Mouse (Mus musculus) spleen, postnatal 14 days (tissue): ENCODE results near the gene Elobl.
"Not testable (repeated sequence)": the region's sequence is repeated elsewhere in the genome, so short reads cannot be mapped to it uniquely, and the experiment has no call there.

Experiments used
- DNase-seq, 2 experiments: peaks; one replicate each; pipeline ENCODE4 v3.0.0; 2021 to 2022; ENCODE audit warnings: low spot score in 2 of 2

Gene Elobl

GRCm38 (mm10) chr11:88966881-88967361 is at the start of gene Elobl:
Elobl (minus strand) TSS chr11:88966931.
- DNase-seq = no peak

DNA sequence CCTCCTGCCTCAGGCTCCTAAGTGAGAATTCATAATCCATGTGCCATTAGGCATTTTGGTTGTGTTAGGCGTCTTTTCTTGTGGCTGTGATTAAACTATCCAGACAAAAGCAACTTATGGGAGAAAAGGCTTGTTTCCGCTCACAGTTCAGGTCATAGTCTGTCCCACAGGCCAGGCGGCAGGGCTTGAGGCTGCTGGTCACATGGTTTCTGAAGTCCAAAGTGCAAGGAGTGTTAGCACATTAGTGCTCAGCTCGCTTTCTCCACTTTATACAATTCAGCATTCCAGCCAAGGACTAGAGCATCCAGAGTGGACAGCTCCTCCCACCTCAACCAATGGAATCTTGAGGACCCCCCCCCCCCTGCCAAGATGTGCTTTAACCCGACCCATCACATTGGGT is 45.5 kb upstream of the Elobl start:
- no peak for DNase-seq

DNA sequence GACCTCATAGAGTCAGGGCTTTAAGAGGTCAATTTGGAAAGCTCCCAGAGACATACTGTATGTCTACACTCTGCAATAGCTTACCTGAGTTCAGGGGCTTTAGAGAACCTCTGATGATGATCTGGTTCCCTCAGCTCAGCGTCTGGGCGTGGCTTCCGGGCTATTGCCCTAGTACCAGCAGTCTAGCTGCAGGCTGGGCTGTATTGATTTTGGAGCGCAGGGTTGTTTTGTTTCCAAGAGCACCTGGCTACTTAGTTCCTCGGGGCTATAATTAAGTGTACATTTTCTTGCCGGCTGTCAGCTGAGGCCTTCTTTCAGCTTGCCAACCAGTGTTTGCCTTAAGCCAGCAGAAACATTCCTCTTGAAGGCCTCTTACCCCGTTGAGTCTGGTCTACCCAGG is 42.8 kb upstream of the Elobl start:
- DNase-seq = no peak

- no peak for DNase-seq
These were observed 42.3 kb upstream of the Elobl start for GRCm38 (mm10) chr11:89009066-89009465.

DNA sequence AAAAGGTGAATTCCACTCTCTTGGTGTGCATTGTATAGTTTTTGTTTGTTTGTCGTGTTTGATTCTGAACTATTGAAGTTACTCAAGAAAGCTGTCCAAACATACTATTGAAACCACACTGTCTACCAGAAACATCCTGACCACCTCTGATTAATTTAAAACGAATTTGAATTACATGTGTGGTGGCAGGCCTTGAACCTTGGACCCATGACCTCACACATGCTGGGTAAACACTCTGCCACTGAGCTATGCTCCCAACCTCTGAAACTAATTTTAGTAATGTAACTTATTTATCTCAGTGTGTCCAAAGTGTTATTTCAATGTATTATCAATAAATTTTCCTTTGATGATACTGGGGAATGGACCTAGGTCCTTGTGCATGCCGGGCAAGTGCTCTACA is 40.9 kb upstream of the Elobl start:
- no peak for DNase-seq

- no peak for DNase-seq
These were observed 39.7 kb upstream of the Elobl start for GRCm38 (mm10) chr11:89006404-89006803.

- no peak for DNase-seq
These were observed 38.7 kb upstream of the Elobl start for GRCm38 (mm10) chr11:89005473-89005872.

GRCm38 (mm10) chr11:89003726-89004125 is 37.0 kb upstream of the Elobl start:
- DNase-seq = no peak

DNA sequence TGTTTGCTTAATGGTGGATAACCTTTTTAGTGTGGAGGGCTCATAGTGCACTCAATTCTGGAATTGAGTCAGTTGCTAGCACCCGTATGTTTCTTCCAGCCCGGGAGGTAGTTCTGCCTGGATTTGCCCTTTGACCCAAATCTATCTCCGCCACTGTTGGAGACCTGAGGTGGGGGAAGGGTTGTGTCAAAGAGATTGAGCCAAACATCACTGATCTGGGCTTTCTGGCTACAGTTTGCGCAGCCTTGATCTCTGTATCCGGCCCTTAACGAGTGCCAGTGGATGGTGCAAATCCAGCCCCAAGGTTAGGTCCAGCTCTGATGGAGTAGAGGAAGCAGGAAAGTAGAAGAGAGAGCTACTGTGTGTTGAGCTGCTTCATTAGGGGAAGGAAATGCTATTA is 36.3 kb upstream of the Elobl start:
- DNase-seq = no peak

DNA sequence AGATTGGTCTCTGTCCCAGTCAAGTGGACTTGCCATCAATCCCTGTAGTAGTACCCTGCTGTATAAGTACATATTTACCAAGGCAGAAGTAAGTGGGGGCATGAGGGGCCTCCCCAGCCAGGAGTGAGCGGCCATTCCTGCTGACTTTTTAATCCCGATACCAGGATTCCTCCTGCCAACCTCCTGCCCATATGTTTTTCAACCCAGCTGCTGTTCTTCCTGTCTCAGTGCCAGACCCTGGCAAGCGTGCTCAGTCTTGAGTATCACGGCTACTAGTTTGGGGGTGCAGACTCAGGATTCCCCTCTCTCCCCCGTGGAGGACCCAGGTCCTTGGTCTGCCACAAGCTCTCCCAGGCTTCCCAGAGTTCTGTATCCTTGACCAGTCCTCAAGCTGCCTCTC is 35.9 kb upstream of the Elobl start:
- no peak for DNase-seq

GRCm38 (mm10) chr11:89002068-89002467 is 35.3 kb upstream of the Elobl start:
- no peak for DNase-seq

- DNase-seq = no peak
These were observed 34.8 kb upstream of the Elobl start for GRCm38 (mm10) chr11:89001569-89001968.

- DNase-seq = no peak
These were observed 33.7 kb upstream of the Elobl start for GRCm38 (mm10) chr11:89000527-89000819.

DNA sequence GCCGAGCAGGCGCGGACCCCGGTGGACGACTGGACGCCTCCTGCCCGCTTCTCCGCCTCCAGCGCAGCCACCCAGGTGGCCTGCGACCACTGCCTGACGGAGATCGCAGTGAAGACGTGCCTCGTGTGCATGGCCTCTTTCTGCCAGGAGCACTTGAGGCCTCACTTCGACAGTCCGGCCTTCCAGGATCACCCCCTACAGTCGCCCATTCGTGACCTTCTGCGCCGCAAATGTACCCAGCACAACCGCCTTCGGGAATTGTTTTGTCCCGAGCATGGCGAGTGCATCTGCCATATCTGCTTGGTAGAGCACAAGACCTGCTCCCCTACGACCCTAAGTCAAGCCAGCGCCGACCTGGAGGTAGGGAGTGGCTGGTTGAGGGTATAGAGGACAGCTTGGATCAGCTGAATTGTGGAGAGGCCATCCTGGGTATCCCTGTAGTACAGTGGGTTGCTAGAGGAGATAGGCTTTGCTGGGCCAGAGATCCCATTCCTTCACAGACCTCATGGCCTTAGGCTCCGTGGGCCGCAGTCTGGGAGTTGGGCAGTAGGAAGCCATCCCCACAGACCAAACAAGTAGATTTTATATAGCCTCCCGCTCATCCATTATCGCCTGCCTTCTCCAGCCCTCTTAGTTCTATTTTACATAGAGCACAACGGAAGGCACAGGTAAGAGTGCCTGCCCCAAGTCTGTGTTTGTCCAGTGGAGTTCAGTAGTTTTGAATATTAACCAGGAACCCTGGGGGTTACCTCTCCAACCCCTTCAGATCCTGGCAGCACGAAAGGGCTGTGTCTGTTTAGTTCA is 33.2 kb upstream of the Elobl start:
- no peak for DNase-seq

- peak; percentile 90 to 94 for DNase-seq
These were observed 32.4 kb upstream of the Elobl start, which contains the start of gene Trim25 for GRCm38 (mm10) chr11:88998974-88999722. Trim25 (plus strand) TSS chr11:88999376.

DNA sequence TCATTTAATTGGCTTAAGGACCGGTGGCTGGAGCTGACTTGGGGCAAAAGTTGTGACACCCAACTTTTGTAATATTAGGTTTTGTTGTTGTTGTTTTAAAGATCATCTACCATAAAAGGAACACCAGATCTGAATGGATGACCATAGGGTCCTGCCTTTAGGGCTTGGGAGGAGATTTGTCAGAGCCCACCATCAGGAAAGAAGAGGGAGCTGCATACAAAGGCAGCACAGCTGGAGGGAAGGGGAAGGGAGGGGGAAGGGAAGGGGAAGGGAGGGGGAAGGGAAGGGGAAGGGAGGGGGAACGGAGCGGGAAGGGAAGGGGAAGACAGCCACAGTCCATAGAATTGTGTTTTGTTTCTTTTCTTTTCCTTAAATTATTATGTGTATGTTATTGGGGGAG is 31.7 kb upstream of the Elobl start:
- no peak for DNase-seq

DNA sequence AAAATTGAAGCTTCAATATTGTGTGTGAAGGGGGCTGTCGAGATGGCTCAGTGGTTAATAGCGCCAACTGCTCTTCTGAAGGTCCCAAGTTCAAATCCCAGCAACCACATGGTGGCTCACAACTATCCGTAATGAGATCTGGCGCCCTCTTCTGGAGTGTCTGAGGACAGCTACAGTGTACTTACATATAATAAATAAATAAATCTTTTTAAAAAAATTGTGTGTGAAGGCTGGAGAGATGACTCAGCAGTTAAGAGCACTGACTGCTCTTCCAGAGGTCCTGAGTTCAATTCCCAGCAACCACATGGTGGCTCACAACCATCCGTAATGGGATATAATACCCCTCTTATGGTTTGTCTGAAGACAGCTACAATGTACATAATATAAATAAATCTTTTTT is 30.6 kb upstream of the Elobl start:
- not testable (repeated sequence) for DNase-seq

DNA sequence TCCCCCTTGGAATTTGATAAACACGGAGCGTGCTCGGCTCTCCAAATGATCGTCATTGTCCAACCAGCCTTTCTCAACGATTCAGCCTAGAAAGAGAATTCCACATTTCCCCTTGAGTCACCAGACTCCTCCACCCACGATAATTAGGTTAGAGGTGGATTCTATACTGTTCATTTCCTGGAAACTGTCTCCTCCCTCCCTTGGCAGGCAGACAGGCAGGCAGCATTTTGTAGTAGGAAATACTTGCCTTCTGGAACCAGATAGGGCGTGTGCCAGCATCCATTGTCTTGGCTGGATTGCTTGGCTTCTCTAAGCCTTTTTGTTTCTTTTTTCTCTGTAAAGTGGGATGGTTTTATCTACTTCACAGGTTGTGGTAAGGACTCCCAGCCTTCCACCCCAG is 29.7 kb upstream of the Elobl start:
- DNase-seq = no peak

DNA sequence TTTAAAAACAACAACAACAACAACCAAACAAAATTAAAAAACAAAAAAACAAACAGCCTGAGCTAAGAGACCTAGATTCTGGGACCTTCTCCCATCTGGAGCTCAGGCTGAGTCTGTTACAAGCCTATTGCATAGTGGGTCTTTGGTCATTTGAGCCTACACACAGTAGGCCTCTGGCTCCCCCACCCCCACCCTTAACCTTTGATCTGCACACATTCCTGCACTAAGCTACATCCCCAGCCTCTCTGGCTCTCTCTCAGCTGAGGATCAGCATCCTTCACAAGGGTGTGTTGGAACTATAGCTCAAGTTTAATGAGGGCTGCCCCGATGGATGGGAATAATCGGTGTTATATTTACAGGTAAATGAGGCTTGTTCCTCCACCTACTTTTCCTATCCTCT is 28.9 kb upstream of the Elobl start:
- no peak for DNase-seq

DNA sequence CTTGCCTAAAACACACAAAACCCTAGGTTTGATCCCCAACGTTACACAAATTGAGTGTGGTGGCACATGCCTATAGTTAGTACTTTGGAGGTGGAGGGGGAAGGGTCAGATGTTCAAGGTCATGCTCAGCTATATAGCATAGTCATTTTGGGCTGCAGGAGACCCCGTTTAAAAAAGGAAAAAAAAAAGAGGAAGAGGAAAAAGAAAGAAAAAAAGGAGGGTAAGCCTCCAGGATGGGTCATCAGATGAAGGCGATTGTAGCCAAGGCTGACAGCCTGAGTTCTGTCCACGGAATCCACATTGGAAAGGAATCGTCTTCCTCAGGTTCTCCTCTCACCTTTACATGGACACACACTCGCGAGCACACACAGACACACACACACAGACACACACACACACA is 27.8 kb upstream of the Elobl start:
- DNase-seq = no peak

GRCm38 (mm10) chr11:88993625-88994024 is 26.9 kb upstream of the Elobl start:
- peak; percentile 48 to 69 for DNase-seq

DNA sequence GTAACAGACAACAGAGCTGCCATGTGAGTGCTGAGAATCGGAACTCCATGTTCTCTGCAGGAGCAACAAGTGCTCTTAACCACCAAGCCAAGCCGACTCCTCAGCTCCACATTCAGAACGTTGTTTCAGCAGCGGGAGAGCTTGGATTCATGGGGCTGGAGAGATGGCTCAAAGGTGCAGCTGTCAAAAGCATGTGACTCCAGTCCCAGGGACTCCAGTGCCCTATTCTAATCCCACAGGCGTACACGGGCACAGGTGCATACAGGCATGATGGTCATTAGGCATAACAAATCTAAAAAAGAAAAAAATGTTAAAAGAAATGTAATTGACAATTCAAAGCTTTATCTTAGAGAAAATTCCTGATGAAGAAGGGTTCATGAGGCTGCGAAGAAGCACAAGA is 26.5 kb upstream of the Elobl start:
- DNase-seq = no peak

DNA sequence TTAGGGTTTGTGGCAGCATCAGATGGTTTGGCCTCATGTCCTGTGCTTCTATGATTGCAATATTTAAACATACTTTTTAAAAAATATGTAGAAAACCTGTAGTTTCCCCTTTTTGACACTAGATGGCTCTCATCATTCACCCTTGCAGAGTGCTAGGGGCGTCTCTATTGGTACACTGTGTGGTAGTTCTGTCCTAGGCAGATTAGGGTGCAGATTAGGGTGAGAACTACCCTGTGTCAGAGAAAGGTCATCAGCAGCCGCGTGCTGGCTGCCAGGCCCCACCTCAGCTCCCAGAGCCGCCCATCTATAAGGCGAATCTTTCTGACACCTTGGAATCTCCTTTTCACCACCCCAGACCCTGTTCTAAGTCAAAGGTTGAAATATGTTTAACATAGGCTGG is 22.8 kb upstream of the Elobl start:
- DNase-seq = no peak
